Mouse (Mus musculus) brain, embryonic 14.5 days (tissue): ENCODE measurements at regions not wholly inside any gene's neighbourhood (a gene's known extent, or its start where the extent isn't known, plus 50 kb on each side); places are given as distances from the start of the nearest gene placed in this dataset.

ENCODE experiments used
- CTCF ChIP-seq: fragments of 200-500 bp; IDR thresholded peaks from 2 replicates; pipeline ENCODE4 v1.5.1; 2012; ENCODE audit warnings: inconsistent platforms, mild to moderate bottlenecking, moderate library complexity, borderline replicate concordance; ENCODE audit not compliant: insufficient read depth, insufficient read length; ENCODE audit errors: extremely low read depth
- POLR2A ChIP-seq: fragments of 200-500 bp; IDR thresholded peaks from 2 replicates; pipeline ENCODE4 v1.6.1; 2012; ENCODE audit warnings: mild to moderate bottlenecking, inconsistent platforms, borderline replicate concordance; ENCODE audit not compliant: poor library complexity, insufficient read depth, insufficient read length, severe bottlenecking; ENCODE audit errors: extremely low read depth

DNA sequence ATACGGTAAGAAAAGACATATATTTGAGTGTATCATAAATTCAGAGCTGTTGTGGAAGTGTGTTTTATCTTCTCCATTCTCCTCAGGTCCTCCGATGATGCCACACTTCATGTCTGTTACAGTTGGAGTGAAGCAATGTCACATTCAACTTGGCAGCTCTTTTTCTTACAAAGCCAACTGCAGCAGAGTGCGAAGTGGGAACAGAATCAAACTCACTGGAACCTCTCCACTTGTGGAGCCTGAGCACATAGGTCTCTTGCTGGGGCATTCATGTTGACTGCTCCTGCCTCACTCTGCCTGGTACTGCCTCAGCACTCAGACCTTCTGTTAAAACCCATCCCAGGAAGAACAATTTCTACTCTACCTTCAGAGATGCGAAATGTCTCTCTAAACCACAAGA lies 471.4 kb upstream of the Zic4 start:
- TF ChIP-seq CTCF = no peak
- no peak for TF ChIP-seq POLR2A
